Mouse (Mus musculus) forebrain, embryonic 16.5 days (tissue): ENCODE measurements around the gene Clcn6. TPM values are rescaled to one million over a fixed set of nuclear protein-coding genes. Genes with fewer than 3 reads are reported as not detected.

ENCODE experiments used
- ATAC-seq: fragments of 200-750 bp; cut with Nextera tagmentation; 2 replicates; pipeline ENCODE4 v1.8.0; 2017; ENCODE audit warnings: mild to moderate bottlenecking, moderate library complexity
- H3K27ac ChIP-seq: fragments of 300-500 bp; sonication (generic); 2 replicates; pipeline ENCODE4 v1.5.1; 2014; ENCODE audit warnings: low read length, control low read depth
- H3K27me3 ChIP-seq: fragments of 300-500 bp; sonication (generic); replicated peaks from 2 replicates; pipeline ENCODE4 v1.6.1; 2014; ENCODE audit warnings: low read length; ENCODE audit not compliant: control insufficient read depth, insufficient read depth
- H3K36me3 ChIP-seq: fragments of 300-500 bp; sonication (generic); 2 replicates; pipeline ENCODE4 v1.6.1; 2014; ENCODE audit not compliant: control insufficient read depth, insufficient read depth
- H3K4me1 ChIP-seq: fragments of 300-500 bp; sonication (generic); replicated peaks from 2 replicates; pipeline ENCODE4 v1.6.1; 2014; ENCODE audit warnings: low read length; ENCODE audit not compliant: control insufficient read depth, insufficient read depth
- H3K4me2 ChIP-seq: fragments of 300-500 bp; sonication (generic); 2 replicates; pipeline ENCODE4 v1.6.1; 2014; ENCODE audit warnings: mild to moderate bottlenecking, low read length, control low read depth
- H3K4me3 ChIP-seq: fragments of 300-500 bp; sonication (generic); replicated peaks from 2 replicates; pipeline ENCODE4 v1.5.1; 2014; ENCODE audit warnings: mild to moderate bottlenecking, low read length, control low read depth
- H3K9ac ChIP-seq: fragments of 300-500 bp; sonication (generic); replicated peaks from 2 replicates; pipeline ENCODE4 v1.6.1; 2014; ENCODE audit warnings: low read depth, low read length, control low read depth
- H3K9me3 ChIP-seq: fragments of 300-500 bp; sonication (generic); 2 replicates; pipeline ENCODE4 v1.6.1; 2016; ENCODE audit warnings: low read length; ENCODE audit not compliant: control insufficient read depth
- WGBS: fragments of 180-500 bp; shearing (Covaris S2); extraction: QIAGEN DNeasy Blood & Tissue Kit; methylation state at CpG from one replicate; pipeline ENCODE4 v1.1.7; 2014; 5-methylcytosine and 5-hydroxymethylcytosine counted together
- polyA plus RNA-seq: library from polyadenylated mRNA; unstranded; fragments of >200 nt; fragmentation: Nextera tagmentation; extraction: Ambion mirVana; gene quantifications from 2 replicates; pipeline ENCODE4 v1.2.1, GENCODE M21; 2015

Clcn6 gene
- polyA plus RNA-seq, 1 experiment from 2014 or later: 40.6 TPM

DNA sequence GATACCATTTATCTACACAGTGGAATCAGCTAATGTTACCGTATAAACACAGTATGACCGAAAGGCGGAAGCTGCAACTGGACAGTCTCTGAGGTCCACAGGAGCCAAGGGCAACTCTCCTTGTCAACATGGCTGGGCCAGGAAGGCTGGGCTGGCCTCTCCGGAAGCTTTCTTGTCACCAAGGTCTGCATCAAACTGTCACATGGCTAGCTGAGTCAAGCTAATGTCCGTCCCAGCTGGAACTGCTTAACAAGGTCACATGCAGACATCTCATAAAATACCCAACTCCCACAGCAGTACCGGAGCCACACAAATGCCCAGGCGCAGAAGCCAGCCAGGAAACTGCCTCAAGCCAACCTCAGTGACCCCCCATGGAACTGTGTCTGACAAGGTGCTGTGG lies 34.3 kb downstream of the Clcn6 start:
- no peak overlapping the region for H3K27ac ChIP-seq
- no peak overlapping the region for H3K4me2 ChIP-seq
- H3K9me3 ChIP-seq: no peaks in the 10 kb centered on the region
- peaks cover 41% of the 10 kb centered on the region for H3K36me3 ChIP-seq
- WGBS: 94% methylated on average over 7 of the region's 7 CpGs
- H3K9ac ChIP-seq: no peak overlapping the region
- peaks cover 7% of the 10 kb centered on the region for H3K4me1 ChIP-seq
- no peaks in the 10 kb centered on the region for H3K27me3 ChIP-seq
- no peak for ATAC-seq
- no peak overlapping the region for H3K4me3 ChIP-seq

DNA sequence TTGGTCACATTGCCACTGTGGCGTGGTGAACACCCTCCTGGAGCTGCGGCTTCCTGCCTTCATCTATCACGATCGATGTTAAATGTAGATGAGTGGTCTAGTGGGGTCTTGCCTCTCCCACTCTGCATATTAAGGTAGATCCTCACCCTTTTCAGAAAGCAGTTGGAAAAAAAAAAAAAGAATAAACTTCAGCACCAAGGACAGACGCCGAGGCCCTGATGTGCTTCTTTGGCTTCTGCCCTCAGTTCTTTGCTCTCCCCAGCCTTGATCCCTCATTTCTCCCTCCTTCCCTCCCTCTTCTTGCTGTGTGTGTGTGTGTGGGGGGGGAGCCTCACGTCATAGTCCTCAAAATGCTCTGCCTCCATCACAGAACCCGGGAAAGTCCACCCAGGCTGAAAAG lies 36.8 kb downstream of the Clcn6 start:
- H3K9me3 ChIP-seq: no peaks in the 10 kb centered on the region
- no peak overlapping the region for H3K9ac ChIP-seq
- peaks cover 20% of the 10 kb centered on the region for H3K36me3 ChIP-seq
- ATAC-seq: no peak
- WGBS: 52% methylated on average over 8 of the region's 8 CpGs
- H3K4me1 ChIP-seq: peaks cover 7% of the 10 kb centered on the region
- no peaks in the 10 kb centered on the region for H3K27me3 ChIP-seq
- H3K4me3 ChIP-seq: no peak overlapping the region
- no peak overlapping the region for H3K4me2 ChIP-seq
- H3K27ac ChIP-seq: no peak overlapping the region

DNA sequence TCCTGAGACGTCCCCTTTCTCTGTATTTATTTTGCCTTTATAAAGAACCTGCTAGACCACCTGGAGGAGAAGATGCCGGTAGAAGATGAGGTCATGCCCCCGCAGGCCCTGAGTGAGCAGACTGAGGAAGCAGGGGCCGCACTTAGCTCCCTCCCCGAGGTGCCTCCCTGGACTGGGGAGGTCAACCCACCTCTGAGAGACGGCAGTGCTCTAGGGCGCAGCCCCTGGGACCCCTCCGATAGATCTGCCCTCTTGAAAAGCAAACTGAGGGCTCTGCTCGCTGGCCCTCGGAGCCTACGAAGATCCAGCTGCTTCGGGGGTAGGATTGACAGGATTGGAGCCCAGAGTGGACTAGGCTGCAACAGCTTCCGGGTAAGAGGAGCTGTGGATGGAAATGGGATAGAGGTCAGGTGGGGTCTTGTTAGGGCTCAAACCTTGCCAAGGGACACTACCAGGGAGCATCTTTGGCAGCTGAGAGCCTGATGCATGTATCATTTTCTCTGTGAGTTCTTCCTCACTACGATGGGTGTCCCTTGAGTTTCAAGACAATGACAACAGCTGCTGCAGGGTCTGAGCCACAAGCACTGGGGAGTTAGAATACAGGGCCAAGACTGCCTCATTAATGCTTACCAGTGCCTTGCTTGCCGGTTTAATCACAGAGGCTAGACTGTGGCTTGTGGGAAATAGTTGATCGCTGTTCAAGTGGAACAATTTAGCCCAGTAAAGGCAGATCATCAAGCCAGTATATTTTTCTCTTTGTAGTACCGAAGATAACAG lies 37.4 kb downstream of the Clcn6 start:
- Histone ChIP-seq H3K9me3 (no peaks in the 10 kb centered on the region), H3K4me3 (no peak overlapping the region), H3K9ac (no peak overlapping the region), H3K27me3 (no peaks in the 10 kb centered on the region), H3K4me1 (peaks cover 7% of the 10 kb centered on the region), H3K4me2 (no peak overlapping the region), H3K27ac (no peak overlapping the region), H3K36me3 (peaks cover 14% of the 10 kb centered on the region)
- 77% methylated on average over 17 of the region's 17 CpGs for WGBS
- ATAC-seq: peak; percentile 18; the same call in 1 of the 2 replicates

DNA sequence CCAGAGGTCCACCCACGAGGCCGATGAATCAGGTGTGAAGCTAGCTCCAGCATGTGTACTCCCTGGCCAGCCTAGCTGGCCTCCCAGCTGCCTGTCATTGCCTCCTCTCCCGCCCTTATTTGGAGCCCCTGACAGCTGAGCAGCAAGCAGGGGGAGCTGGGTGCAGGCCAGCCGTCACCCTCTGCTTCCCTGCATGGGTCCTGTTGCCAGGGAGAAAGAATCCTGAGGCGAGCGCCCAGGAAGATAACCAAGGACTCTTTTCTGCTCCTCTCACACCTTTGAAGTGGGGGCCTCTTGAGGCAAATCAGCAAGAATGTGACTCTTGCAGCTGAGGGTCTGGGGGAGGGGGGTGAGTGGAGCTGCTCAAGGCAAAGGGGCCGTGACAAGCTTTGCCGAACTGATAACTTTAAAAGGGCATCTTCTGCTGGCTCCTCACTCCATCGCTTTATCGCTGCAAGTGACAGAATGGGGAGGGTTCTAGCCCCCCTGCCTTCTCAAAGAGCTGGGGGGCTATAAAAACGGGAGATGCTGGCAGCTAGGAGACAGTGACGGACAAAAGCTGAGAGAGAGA lies 38.3 kb downstream of the Clcn6 start, which contains the start of gene Nppa:
Gene Nppa (plus strand): TSS at position 521 of the 571 bp plus-strand sequence.
- Histone ChIP-seq H3K9me3 (no peaks in the 10 kb centered on the region), H3K4me1 (peaks cover 7% of the 10 kb centered on the region), H3K9ac (no peak within 1 kb of the TSS), H3K4me2 (no peak within 1 kb of the TSS), H3K27ac (no peak within 1 kb of the TSS), H3K36me3 (peaks cover 6% of the 10 kb centered on the region; the same call in 1 of the 2 replicates), H3K27me3 (no peaks in the 10 kb centered on the region), H3K4me3 (no peak within 1 kb of the TSS)
- ATAC-seq: peak; percentile 29; the same call in 1 of the 2 replicates
- WGBS: 44% methylated on average over 12 of the region's 12 CpGs

- no peak for ATAC-seq
- no peak overlapping the region for H3K9ac ChIP-seq
- H3K36me3 ChIP-seq: no peaks in the 10 kb centered on the region
- H3K4me2 ChIP-seq: no peak overlapping the region
- H3K9me3 ChIP-seq: no peaks in the 10 kb centered on the region
- WGBS: 80% methylated on average over 3 of the region's 3 CpGs
- H3K27me3 ChIP-seq: no peaks in the 10 kb centered on the region
- H3K27ac ChIP-seq: no peak overlapping the region
- no peak overlapping the region for H3K4me3 ChIP-seq
- peaks cover 3% of the 10 kb centered on the region; the same call in 1 of the 2 replicates for H3K4me1 ChIP-seq
Observed at GRCm38 (mm10) chr4:147995311-147995710, 43.3 kb downstream of the Clcn6 start.

DNA sequence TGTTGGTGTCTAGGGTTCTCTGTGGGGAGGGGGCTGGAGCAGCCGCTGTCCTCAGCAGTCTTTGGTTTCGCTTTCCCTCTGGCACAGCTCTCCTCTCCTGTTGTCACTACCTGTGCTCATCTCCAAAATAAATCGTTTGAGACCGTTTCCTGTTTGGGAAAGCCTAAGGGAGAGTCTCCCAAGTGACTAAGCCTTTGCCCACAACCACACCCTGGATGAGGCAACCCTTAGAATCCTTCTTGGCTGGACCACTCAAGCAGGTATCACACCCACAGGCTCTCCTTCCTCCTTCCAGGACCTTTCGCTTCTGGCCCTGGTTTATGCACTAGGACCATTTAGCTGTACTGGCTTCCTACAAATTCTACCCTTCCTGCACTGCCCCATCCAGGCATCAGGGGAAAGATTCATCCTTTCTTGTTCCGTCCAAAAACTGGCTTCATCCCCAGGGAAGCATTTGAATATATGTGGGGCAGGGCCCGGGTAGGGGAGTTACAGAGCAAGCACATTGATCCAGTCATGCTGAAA lies 45.0 kb downstream of the Clcn6 start:
- Histone ChIP-seq H3K9me3 (no peaks in the 10 kb centered on the region), H3K4me3 (no peak overlapping the region), H3K27me3 (no peaks in the 10 kb centered on the region), H3K27ac (no peak overlapping the region), H3K4me1 (no peaks in the 10 kb centered on the region), H3K4me2 (no peak overlapping the region), H3K9ac (no peak overlapping the region), H3K36me3 (no peaks in the 10 kb centered on the region)
- 68% methylated on average over 7 of the region's 7 CpGs for WGBS
- ATAC-seq: no peak

- no peaks in the 10 kb centered on the region for H3K4me1 ChIP-seq
Observed at GRCm38 (mm10) chr4:147985205-147986132, 53.2 kb downstream of the Clcn6 start, which contains the start of gene Nppb. TSS of gene Nppb (plus strand) at chr4:147985788.

DNA sequence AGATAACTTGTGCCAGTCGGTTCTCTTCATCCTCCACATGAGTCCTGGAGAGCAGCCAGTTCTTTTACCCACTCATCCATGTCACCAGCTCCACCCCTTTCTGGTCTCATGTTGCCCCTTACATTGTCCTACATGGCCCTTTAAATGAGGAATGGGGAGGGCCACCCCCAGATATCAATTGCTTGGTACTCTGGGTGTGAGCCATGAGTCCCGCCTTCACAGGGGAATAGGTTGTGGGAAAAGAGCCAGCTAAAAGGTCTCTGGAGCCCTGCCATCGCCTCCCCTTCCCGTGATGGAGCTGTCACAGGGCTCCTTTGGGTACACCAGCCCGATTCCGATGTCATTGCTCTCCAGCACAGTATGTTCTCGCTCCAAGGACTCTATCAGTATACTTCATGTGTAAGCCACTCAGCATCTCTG lies 59.2 kb downstream of the Clcn6 start:
- Histone ChIP-seq H3K36me3 (no peaks in the 10 kb centered on the region), H3K27ac (no peak overlapping the region), H3K9ac (no peak overlapping the region), H3K4me2 (no peak overlapping the region), H3K4me3 (no peak overlapping the region), H3K27me3 (no peaks in the 10 kb centered on the region), H3K9me3 (peaks cover 5% of the 10 kb centered on the region; the same call in 1 of the 2 replicates), H3K4me1 (no peaks in the 10 kb centered on the region)
- WGBS: 54% methylated on average over 7 of the region's 7 CpGs
- ATAC-seq: no peak

More at GRCm38 (mm10) chr4:147985205-147986132, 53.2 kb downstream of the Clcn6 start, which contains the start of gene Nppb:
- H3K9ac ChIP-seq: no peak within 1 kb of the TSS
- no peak within 1 kb of the TSS for H3K4me2 ChIP-seq
- no peaks in the 10 kb centered on the region for H3K9me3 ChIP-seq
- no peak within 1 kb of the TSS for H3K4me3 ChIP-seq
- no peak within 1 kb of the TSS for H3K27ac ChIP-seq
- no peaks in the 10 kb centered on the region for H3K36me3 ChIP-seq
- WGBS: 36% methylated on average over 20 of the region's 20 CpGs
- no peaks in the 10 kb centered on the region for H3K27me3 ChIP-seq
- ATAC-seq: no peak
